Mouse (Mus musculus): ENCODE measurements at regions not wholly inside any gene's neighbourhood (a gene's known extent, or its start where the extent isn't known, plus 50 kb on each side); places are given as distances from the start of the nearest gene placed in this dataset.

- no peak for DNase-seq (ENCODE audit: inconsistent age in 2 of 2, low spot score in 1 of 2)
Measured at GRCm38 (mm10) chr13:48316747-48317146, 55.7 kb downstream of the Id4 start.

- DNase-seq (ENCODE audit: inconsistent age in 2 of 2, low spot score in 1 of 2) = peak; percentile 13 to 40
Measured at GRCm38 (mm10) chr13:48317457-48317856, 56.4 kb downstream of the Id4 start.

DNA sequence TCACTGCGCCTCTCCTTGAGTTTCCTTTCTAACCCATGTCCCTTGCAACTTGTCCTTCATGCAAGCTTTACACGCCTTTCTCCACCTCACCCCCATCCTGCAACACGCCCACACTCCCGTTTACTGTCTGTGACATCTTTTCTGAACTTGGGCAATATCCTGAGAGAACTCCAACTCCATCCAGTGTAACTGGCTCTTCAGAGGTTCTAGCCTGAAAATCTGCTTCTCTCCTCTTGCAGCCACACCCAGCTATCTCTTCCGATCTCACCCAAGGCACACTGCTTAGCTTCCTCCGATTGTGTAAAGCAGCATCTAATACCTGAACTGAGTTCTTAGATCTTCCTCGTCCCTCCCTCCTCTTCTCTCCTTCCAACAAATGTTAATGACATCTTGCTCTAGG is 58.0 kb downstream of the Id4 start:
- DNase-seq (ENCODE audit: inconsistent age in 2 of 2, low spot score in 1 of 2) = no peak

GRCm38 (mm10) chr13:48324290-48324718 is 63.3 kb downstream of the Id4 start:
- DNase-seq (ENCODE audit: inconsistent age in 2 of 2, low spot score in 1 of 2) = peak; percentile 17 to 47

- no peak for DNase-seq (ENCODE audit: inconsistent age in 2 of 2, low spot score in 1 of 2)
Measured at GRCm38 (mm10) chr13:48330619-48331018, 69.6 kb downstream of the Id4 start.

DNA sequence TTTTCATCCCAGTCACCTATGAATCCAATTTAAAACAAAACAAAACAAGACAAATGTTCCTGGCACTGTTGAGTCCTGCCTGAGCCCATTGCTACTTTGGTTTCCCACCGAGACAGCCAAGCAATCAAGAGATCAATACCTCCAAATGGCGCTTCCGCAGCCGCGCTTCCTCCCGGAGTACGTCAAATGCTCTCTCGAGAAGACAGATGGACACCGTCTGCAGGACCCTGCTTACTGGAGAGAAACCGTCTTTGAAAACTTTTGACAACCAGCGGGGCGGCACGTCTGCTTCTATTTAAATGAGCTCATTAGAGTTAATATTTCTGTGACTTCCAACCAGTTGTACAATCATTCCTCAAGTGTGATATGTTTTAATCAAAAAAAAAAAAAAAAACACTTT is 75.1 kb downstream of the Id4 start:
- no peak for DNase-seq (ENCODE audit: inconsistent age in 2 of 2, low spot score in 1 of 2)

DNA sequence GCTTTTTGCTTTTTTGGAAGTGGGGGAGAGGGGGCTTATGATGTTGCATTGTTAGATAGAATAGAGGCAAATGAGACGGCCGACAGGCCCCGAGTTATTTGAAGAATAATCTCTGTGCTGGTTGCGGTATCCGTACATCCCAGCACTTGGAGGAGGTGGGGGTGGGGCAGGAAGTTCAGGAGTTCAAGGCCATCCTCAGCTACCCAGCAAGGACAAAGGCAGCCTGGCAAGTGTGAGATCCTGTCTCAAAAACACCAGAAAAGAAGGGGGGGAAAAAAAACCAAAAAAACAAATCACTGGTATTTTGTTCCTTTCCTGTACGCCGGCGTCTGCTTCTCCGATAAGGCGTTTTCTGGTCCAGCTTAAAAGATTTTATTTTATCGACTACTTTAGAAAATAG is 75.6 kb downstream of the Id4 start:
- DNase-seq (ENCODE audit: inconsistent age in 2 of 2, low spot score in 1 of 2) = no peak

GRCm38 (mm10) chr13:48338561-48338960 is 77.5 kb downstream of the Id4 start:
- DNase-seq (ENCODE audit: inconsistent age in 2 of 2, low spot score in 1 of 2) = no peak

DNA sequence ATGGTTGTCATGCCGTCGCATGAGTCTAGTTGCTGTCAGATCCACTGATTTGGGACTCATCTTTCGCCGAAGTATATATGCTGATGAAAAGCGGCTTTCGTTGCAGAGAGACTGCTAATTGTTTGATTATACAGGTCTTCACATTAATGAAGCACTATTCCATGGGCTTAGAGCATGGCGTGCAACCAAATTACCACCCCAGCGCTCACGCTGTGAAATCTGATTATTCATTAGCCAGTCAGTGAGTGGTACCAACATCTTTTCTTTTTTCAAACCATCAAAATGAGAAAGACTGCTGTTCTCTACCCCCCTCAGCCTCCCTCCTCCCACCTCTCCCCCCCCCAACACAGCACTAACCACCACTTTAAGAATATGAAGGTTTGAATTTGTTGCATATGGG is 89.1 kb downstream of the Id4 start:
- DNase-seq (ENCODE audit: inconsistent age in 2 of 2, low spot score in 1 of 2) = no peak

- no peak for DNase-seq (ENCODE audit: inconsistent age in 2 of 2, low spot score in 1 of 2)
Measured at GRCm38 (mm10) chr13:48350955-48351354, 89.9 kb downstream of the Id4 start.

- no peak for DNase-seq (ENCODE audit: inconsistent age in 2 of 2, low spot score in 1 of 2)
Measured at GRCm38 (mm10) chr13:48357118-48357517, 96.1 kb downstream of the Id4 start.

GRCm38 (mm10) chr13:48357640-48358039 is 96.6 kb downstream of the Id4 start:
- no peak for DNase-seq (ENCODE audit: inconsistent age in 2 of 2, low spot score in 1 of 2)

- no peak for DNase-seq (ENCODE audit: inconsistent age in 2 of 2, low spot score in 1 of 2)
Measured at GRCm38 (mm10) chr13:48371060-48371459, 110.0 kb downstream of the Id4 start.

DNA sequence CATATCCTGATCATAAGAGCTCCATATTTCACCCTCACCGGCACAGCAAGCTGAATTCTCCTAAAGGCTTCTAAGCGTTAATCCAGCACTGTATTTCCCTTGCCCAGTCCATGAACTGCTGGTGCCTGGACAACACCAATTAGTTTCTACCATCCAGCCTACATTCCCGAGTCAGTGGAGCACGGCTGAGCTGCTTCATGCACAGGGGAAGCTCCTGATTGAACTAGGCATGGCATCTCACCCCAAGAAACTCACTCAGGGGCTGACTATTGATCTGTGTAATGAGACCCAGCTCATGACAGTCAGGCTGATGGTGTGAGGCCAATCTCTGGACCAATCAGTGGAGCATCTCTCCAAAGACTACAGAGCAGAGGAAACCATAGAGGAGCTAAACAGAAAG is 115.4 kb downstream of the Id4 start:
- DNase-seq (ENCODE audit: inconsistent age in 2 of 2, low spot score in 1 of 2) = no peak

DNA sequence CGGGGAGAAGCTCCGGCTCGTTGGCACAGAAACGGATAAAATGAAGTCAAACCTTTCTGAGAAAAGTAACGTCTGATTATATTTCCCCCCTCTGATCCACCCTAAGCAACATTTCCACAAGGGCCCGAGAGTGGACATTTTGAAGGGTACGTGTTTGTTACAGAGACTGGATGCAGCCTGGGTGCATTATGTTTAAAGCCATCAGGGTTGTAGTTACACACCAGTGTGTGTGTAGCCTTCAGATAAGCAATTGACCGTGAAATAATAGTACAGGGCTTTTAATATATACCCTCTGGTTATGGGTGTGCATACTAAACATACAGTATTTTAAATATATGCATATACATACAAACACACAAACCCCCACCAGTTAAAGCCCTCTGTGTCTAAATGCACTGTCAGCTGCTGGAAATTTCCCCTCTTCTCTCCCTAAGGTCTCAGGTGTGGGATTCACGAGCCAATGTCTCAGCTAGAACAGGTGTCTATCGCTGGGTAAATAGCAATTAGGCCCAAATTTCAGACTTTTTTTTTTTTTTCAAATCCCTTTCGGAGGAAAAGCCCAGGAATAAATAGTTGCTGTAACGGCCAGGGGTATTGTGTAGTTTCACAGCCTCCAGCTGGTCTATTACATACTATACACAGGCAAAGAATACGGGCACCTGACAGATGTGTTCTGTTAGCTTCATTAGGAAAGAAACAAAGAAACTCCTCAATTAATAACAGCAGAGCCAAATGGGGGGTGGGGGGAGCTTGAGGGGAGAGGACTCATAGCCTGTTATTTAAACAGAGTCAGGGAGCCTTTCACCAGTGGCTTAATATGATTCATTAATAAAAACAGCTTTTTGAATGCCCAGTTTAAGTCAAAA is 122.8 kb downstream of the Id4 start:
- DNase-seq (ENCODE audit: inconsistent age in 2 of 2, low spot score in 1 of 2) = no peak

DNA sequence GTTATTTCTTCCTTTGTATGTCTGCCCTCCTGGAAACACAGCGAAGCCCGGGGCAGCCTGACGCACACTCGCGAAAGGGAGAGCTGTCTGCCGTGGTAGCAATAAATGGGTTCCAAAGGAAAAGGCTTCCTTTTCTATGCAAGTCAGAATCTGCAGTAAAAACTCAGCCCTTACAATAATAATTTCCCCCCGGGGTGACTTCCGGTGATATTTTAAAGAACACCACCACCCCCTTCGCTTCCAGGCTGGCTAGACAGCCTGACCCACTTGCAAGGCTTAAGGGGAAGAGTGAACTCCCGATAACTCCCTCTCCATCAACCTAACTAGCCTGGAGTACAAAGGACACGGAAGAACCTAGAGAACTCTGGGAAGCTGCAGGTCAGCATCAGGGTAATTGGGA is 123.9 kb downstream of the Id4 start:
- no peak for DNase-seq (ENCODE audit: inconsistent age in 2 of 2, low spot score in 1 of 2)

DNA sequence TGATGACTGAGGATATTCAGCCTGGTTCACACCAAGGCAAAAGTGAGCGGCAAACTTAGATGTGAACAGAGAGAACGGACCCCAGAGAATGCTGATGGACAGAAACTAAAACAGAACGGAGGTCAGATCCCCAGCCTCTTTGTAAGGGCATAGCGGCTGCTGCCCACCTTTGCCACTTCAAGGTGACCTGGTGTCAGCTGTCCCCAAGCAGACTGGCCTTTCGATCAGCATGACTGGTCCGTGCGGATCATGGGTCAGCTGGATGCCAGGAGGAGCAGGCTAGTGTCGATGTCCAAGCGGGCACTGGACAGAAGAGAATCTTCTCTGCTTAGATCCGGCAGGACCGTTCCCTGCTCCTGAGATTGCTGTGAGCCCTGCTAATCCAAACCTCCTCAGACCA is 122.1 kb downstream of the Zfp169 start:
- DNase-seq (ENCODE audit: inconsistent age in 2 of 2, low spot score in 1 of 2) = no peak

GRCm38 (mm10) chr13:48397761-48398160 is 115.5 kb downstream of the Zfp169 start:
- DNase-seq (ENCODE audit: inconsistent age in 2 of 2, low spot score in 1 of 2) = no peak

GRCm38 (mm10) chr13:48398617-48399016 is 114.6 kb downstream of the Zfp169 start:
- DNase-seq (ENCODE audit: inconsistent age in 2 of 2, low spot score in 1 of 2) = peak; percentile 20 to 66

GRCm38 (mm10) chr13:48402316-48402715 is 110.9 kb downstream of the Zfp169 start:
- no peak for DNase-seq (ENCODE audit: inconsistent age in 2 of 2, low spot score in 1 of 2)

- no peak for DNase-seq (ENCODE audit: inconsistent age in 2 of 2, low spot score in 1 of 2)
Measured at GRCm38 (mm10) chr13:48422438-48423329, 90.6 kb downstream of the Zfp169 start.

DNA sequence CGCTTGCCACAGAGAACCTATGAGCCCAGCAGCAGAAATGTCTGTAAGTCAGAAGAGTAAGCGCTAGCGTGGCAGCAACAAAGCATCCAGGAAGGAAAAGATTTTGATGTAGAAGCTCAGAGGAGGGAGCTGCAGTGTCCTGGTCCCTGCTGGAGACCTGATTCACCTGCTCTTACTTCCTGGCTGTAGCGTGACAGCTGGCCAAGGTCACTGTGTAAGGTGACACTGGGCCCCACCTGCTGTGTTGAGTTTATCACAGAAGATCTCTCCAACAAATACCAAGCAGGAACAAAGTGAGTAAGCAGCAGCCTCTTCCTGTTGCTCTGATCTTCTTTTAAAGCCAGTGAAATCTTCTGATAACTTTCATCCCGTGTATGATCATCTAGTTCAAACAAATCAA is 86.4 kb downstream of the Zfp169 start:
- no peak for DNase-seq (ENCODE audit: inconsistent age in 2 of 2, low spot score in 1 of 2)

Data from adrenal gland, adult (tissue).